Mouse (Mus musculus): Measurements from ENCODE around the gene Gart. TPM values are rescaled to one million over a fixed set of nuclear protein-coding genes. Genes with fewer than 3 reads are reported as not detected.

The Gart gene
- total and polyA plus RNA-seq, 2 experiments from 2014 or later, result 40.5 to 45.2 TPM

DNA sequence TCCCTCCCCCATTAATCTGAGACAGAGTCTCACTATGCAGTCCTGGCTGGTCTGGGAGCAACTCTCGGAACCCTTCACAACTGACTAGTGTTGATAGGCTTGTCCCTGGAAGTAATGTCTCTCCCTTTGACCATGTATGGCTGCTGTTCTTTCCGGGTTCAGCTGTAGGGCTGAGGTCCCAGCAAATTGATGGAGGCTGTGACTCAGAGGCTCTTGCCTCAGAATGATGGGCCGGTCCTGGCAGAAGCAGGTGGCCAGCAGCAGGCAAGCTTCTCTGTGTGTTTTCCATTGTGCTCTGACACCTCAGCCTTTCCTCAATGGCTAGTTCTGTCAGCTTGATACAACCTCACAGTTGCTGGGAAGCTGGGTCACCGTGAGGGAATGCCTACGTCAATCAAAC, 34.2 kb downstream of the Gart start:
- 79% methylated on average over 5 of the region's 5 CpGs for WGBS
- Histone ChIP-seq H3K9ac (replicated peaks; ENCODE audit: low read length, poor library complexity, severe bottlenecking) (no peak overlapping the region), H3K36me3 (ENCODE audit: insufficient read depth, low read length) (no peaks in the 10 kb centered on the region), H3K4me2 (ENCODE audit: low read depth, low read length, poor library complexity, severe bottlenecking) (no peak overlapping the region), H3K27ac (ENCODE audit: low read depth, low read length) (no peak overlapping the region), H3K4me3 (ENCODE audit: low read depth, low read length) (no peak overlapping the region), H3K4me1 (ENCODE audit: insufficient read depth, low read length) (no peaks in the 10 kb centered on the region), H3K9me3 (ENCODE audit: low read length) (no peaks in the 10 kb centered on the region), H3K27me3 (ENCODE audit: insufficient read depth, low read length) (no peaks in the 10 kb centered on the region)
- DNase-seq (ENCODE audit: low spot score) (no peak), ATAC-seq (ENCODE audit: low FRiP score) (no peak)
- TF ChIP-seq CTCF (IDR thresholded peaks at IDR 0.05), result no peak

DNA sequence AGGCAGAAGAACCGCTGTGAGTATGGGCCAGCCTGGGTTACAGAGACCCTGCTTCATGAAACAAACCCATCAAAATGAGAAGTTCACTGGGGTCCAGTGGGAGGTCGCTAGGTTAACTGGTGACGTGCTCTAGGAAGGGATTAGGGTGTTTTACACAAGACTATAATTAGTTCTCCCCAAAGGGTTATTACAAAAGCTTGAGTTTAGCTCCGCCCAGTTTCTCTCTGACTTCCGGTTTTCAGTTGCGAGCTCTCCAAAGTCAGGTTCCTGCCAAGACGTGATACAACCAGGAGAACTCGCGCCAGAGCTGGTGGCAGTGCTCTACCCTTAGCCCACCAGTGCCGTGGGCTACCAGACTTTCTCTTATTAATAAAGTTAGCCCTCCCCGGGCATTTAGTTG, 35.5 kb downstream of the Gart start:
- no peak for DNase-seq (ENCODE audit: low spot score)
- Histone ChIP-seq H3K4me1 (ENCODE audit: insufficient read depth, low read length) (no peaks in the 10 kb centered on the region), H3K27me3 (ENCODE audit: insufficient read depth, low read length) (no peaks in the 10 kb centered on the region), H3K4me3 (ENCODE audit: low read depth, low read length) (no peak overlapping the region), H3K27ac (ENCODE audit: low read depth, low read length) (no peak overlapping the region), H3K36me3 (ENCODE audit: insufficient read depth, low read length) (no peaks in the 10 kb centered on the region), H3K4me2 (ENCODE audit: low read depth, low read length, poor library complexity, severe bottlenecking) (no peak overlapping the region), H3K9me3 (ENCODE audit: low read length) (no peaks in the 10 kb centered on the region), H3K9ac (replicated peaks; ENCODE audit: low read length, poor library complexity, severe bottlenecking) (no peak overlapping the region)
- no peak for ATAC-seq (ENCODE audit: low FRiP score)
- WGBS, result 73% methylated on average over 11 of the region's 11 CpGs
- no peak for TF ChIP-seq CTCF (IDR thresholded peaks at IDR 0.05)

DNA sequence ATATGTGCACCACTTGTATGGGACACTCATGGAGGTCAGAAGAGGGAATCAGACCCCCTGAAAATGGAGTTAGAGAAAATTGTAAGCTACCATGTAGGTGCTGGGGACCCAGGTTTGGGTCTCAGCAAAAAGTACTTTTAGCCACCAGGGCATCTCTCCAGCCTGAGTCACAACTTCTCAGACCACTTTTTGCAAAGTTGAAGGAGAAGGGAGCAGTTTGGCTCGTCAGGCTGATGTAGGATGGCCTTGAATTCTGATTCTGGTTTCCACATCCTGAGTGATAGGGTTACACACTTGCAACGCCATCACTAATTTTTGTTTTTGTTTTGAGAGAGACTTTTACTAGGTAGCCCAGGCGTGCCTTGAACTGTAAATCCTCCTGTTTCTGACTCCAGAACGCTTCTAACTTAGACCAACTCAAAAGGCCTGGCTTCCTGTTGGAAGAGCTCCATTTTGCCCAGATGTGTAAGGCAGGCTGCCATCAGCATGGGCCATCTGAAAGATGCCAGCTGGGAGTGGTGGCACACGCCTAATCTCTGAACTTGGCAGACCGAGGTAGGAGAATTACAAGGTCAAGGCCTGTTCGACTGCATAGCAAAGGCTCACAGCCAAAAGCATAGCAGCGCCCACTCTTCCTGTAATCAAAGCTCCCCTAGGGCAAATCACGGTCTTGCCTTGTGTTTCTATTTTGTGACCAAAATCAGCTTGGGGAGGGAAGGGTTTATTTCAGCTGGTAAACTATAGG, 37.1 kb downstream of the Gart start:
- H3K36me3 ChIP-seq (ENCODE audit: insufficient read depth, low read length), result no peaks in the 10 kb centered on the region
- no peaks in the 10 kb centered on the region for H3K9me3 ChIP-seq (ENCODE audit: low read length)
- 74% methylated on average over 9 of the region's 9 CpGs for WGBS
- TF ChIP-seq CTCF (IDR thresholded peaks at IDR 0.05), result no peak
- H3K4me3 ChIP-seq (ENCODE audit: low read depth, low read length), result no peak overlapping the region
- H3K4me2 ChIP-seq (ENCODE audit: low read depth, low read length, poor library complexity, severe bottlenecking), result no peak overlapping the region
- ATAC-seq (ENCODE audit: low FRiP score), result no peak
- no peaks in the 10 kb centered on the region for H3K4me1 ChIP-seq (ENCODE audit: insufficient read depth, low read length)
- no peaks in the 10 kb centered on the region for H3K27me3 ChIP-seq (ENCODE audit: insufficient read depth, low read length)
- no peak overlapping the region for H3K27ac ChIP-seq (ENCODE audit: low read depth, low read length)
- DNase-seq (ENCODE audit: low spot score), result peak; percentile 15
- H3K9ac ChIP-seq (replicated peaks; ENCODE audit: low read length, poor library complexity, severe bottlenecking), result no peak overlapping the region

DNA sequence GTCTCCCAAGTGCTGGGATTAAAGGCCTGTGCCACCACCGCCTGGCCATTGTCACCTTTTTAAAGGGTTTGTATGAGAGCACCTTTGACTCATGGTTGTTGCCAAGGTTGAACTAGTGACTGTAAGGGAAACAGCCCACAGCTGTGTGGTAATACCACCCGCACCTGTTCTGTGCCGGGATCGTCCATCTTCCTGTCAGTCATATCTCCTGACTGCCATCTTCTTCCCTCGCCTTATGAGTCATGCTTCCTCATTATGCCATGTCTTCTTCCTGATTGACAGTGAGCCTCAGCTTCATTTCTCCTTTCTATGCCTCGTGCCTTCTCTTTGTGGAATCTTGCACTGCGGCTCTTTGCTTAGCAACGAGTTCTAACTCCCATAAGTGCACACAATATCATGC, 39.8 kb downstream of the Gart start:
- no peaks in the 10 kb centered on the region for H3K9me3 ChIP-seq (ENCODE audit: low read length)
- no peaks in the 10 kb centered on the region for H3K36me3 ChIP-seq (ENCODE audit: insufficient read depth, low read length)
- H3K27ac ChIP-seq (ENCODE audit: low read depth, low read length), result no peak overlapping the region
- TF ChIP-seq CTCF (IDR thresholded peaks at IDR 0.05), result no peak
- no peak overlapping the region for H3K4me2 ChIP-seq (ENCODE audit: low read depth, low read length, poor library complexity, severe bottlenecking)
- ATAC-seq (ENCODE audit: low FRiP score) (no peak), DNase-seq (ENCODE audit: low spot score) (no peak)
- H3K4me3 ChIP-seq (ENCODE audit: low read depth, low read length), result no peak overlapping the region
- no peaks in the 10 kb centered on the region for H3K4me1 ChIP-seq (ENCODE audit: insufficient read depth, low read length)
- H3K9ac ChIP-seq (replicated peaks; ENCODE audit: low read length, poor library complexity, severe bottlenecking), result no peak overlapping the region
- H3K27me3 ChIP-seq (ENCODE audit: insufficient read depth, low read length), result no peaks in the 10 kb centered on the region
- 94% methylated on average over 8 of the region's 8 CpGs for WGBS

DNA sequence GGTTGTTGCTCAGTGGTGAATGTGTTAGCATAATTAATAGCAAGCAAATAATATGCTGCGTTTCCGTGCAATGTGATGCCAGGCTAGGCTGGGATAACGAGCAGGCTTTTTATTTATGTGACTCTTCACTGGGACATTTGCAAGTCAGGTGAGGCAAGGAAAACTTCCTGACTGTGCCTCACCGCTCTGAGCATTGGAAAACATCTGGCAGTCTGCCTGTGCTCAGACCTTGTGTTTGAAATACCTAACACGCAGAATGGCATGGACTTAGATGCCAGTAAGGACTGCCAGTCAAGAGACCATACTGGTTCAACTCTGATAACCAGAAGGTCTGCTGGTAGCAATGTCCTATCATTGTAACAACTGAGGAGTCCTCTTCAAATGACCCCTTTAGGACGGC, 41.6 kb downstream of the Gart start:
- no peak for TF ChIP-seq CTCF (IDR thresholded peaks at IDR 0.05)
- no peak for ATAC-seq (ENCODE audit: low FRiP score)
- H3K9me3 ChIP-seq (ENCODE audit: low read length), result no peaks in the 10 kb centered on the region
- H3K4me2 ChIP-seq (ENCODE audit: low read depth, low read length, poor library complexity, severe bottlenecking), result no peak overlapping the region
- H3K27me3 ChIP-seq (ENCODE audit: insufficient read depth, low read length), result no peaks in the 10 kb centered on the region
- no peak overlapping the region for H3K27ac ChIP-seq (ENCODE audit: low read depth, low read length)
- no peaks in the 10 kb centered on the region for H3K4me1 ChIP-seq (ENCODE audit: insufficient read depth, low read length)
- H3K36me3 ChIP-seq (ENCODE audit: insufficient read depth, low read length), result no peaks in the 10 kb centered on the region
- WGBS, result 76% methylated on average over 6 of the region's 6 CpGs
- no peak overlapping the region for H3K4me3 ChIP-seq (ENCODE audit: low read depth, low read length)
- no peak overlapping the region for H3K9ac ChIP-seq (replicated peaks; ENCODE audit: low read length, poor library complexity, severe bottlenecking)
- no peak for DNase-seq (ENCODE audit: low spot score)

DNA sequence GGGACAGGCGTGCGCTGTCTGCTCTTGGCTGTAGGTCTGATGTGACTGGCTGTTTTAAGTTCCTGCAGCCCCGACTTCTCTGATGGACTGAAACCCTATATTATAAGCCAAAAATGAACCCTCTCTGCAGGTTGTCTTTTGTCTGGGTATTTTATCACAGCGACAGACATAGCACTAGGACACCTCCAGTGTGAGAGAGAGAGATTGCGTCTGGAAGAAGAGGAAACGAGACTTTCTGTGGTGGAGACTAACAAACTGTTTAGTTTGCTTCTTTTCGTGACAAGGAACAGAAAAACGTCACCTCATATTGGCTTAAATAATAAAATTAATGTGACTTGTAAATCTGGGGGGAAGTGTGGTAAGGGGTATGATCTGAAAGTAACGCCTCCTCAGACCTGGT, 45.1 kb downstream of the Gart start:
- no peaks in the 10 kb centered on the region for H3K9me3 ChIP-seq (ENCODE audit: low read length)
- H3K9ac ChIP-seq (replicated peaks; ENCODE audit: low read length, poor library complexity, severe bottlenecking), result no peak overlapping the region
- ATAC-seq (ENCODE audit: low FRiP score) (no peak), DNase-seq (ENCODE audit: low spot score) (no peak)
- no peak for TF ChIP-seq CTCF (IDR thresholded peaks at IDR 0.05)
- WGBS, result 82% methylated on average over 9 of the region's 9 CpGs
- H3K4me3 ChIP-seq (ENCODE audit: low read depth, low read length), result no peak overlapping the region
- H3K27me3 ChIP-seq (ENCODE audit: insufficient read depth, low read length), result no peaks in the 10 kb centered on the region
- no peaks in the 10 kb centered on the region for H3K36me3 ChIP-seq (ENCODE audit: insufficient read depth, low read length)
- H3K4me1 ChIP-seq (ENCODE audit: insufficient read depth, low read length), result no peaks in the 10 kb centered on the region
- H3K4me2 ChIP-seq (ENCODE audit: low read depth, low read length, poor library complexity, severe bottlenecking), result no peak overlapping the region
- H3K27ac ChIP-seq (ENCODE audit: low read depth, low read length), result no peak overlapping the region

Data from midbrain, postnatal 0 days (tissue).